Mouse (Mus musculus) gastrocnemius, adult 8-10 months (tissue): ENCODE measurements around the gene Vhl. TPM values are rescaled to one million over a fixed set of nuclear protein-coding genes. Genes with fewer than 3 reads are reported as not detected.

Experiments used
- DNase-seq, 2 experiments: peaks; one replicate each; pipeline ENCODE4 v3.0.0; 2022; ENCODE audit warnings: low spot score in 2 of 2
- total RNA-seq, 4 experiments: library from RNA; stranded (reverse); gene quantifications; 2 replicates each; pipeline ENCODE4 v1.2.4; 2022

The Vhl gene
- total RNA-seq = 1 to 10 TPM; 5.3 to 7.3 (median 6.2) TPM

DNA sequence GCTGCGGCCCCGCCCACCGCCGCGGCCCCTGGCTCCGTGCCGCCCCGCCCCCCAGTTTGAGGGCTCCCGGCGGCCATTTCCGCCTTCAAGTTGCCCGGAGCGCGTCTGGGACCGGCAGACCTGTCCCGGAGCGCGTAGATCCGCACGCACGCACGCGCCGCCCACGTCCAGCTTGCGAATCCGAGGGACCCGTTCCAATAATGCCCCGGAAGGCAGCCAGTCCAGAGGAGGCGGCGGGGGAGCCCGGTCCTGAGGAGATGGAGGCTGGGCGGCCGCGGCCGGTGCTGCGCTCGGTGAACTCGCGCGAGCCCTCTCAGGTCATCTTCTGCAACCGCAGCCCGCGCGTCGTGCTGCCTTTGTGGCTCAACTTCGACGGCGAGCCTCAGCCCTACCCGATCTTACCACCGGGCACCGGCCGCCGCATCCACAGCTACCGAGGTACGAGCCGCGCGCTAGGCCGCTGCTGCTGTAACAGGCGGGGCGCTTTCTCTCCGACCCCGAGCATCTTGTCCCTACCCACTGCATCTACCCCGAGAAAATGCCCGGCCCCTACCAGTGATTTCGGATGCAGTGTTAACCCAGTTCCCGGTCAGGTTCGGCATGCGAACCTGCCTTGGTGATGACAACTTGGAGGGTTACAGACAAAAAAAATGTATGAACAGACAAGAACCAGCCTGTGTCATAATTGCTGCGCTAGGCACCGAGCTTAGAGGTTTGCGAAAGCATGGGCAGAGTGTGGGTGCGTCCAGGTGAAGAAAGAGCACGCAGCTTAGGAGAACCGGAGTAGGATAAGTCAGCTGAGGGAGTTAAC lies at the start of gene Vhl:
Gene Vhl, plus strand, starts transcription at position 19 of the 811 bp plus-strand sequence.
- DNase-seq = peak; percentile 84 to 90

DNA sequence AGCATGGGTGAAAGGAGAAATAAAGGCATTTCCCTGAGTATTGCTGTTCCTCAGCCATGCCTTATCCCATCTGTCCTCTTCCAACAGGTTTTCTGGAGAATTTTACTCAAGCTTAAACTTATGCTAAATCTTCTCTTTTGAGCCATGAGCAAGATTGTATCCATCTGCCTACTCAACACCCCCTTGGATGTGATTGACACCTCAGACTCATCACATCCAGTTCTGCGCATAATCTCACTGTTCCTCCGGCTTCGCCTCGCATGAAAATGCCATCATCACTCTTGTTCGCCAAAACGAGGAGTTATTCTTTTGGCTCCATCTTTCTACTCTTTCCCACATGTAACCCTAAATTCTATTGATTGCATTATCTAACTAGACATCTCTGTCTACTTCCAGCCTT lies 47.7 kb upstream of the Vhl start:
- DNase-seq = no peak

DNA sequence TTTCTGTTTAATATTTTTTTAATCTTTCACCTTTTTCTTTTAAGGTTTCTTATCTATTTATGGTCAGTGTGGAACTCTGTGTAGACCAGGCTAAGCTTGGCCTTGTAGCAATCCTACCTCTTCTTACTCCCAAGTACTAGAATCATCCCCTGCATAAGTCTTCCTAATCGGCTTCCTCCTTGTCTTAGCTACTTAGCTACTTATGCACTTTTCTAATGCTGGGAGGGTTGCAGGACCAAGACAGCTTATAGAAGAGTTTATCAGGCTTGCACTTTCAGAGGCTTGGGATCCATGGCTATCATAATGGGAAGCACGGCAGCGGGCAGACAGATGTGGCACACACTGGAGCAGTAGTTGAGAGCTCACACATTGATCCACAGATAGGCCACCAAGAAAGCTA lies 44.5 kb upstream of the Vhl start:
- DNase-seq = no peak

DNA sequence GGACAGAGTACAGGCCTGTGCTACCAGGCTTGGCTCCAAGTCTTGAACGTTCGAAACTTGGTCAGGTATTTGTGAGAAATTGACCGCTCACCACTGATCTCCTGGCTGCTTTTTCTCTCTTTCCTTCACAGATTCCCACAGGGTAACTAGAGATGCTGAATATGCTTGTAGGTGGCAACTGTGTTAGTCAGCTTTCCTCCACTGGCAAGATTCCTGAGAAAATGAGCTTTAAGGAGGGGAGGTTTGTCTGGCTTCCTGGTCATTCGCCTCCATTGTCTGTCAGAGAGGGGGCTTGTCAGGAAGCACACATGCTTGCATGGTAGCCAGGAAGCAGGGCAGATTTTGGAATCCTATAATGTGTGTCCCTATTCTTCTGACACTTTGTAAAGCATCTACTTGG lies 40.7 kb upstream of the Vhl start:
- no peak for DNase-seq

DNA sequence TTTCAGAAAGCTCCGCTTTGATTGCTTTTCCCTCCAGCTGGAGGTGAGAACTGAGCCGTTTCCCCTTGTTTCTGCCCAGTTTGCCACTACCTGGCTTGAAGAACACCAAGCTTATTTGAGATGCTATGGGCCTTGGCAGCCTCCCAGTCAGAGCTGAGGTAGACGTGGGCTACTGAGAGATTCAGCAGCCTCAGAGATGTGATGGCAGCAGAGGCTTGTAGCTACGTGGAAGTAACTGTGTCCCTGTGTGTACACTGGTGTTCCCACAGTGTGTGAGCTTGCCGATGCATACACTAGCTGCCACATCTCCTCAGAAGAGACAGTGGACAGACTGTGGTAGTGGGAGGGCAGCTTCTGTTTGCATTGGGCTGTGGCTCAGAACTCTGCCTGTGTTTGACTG lies 38.7 kb upstream of the Vhl start:
- DNase-seq = no peak

DNA sequence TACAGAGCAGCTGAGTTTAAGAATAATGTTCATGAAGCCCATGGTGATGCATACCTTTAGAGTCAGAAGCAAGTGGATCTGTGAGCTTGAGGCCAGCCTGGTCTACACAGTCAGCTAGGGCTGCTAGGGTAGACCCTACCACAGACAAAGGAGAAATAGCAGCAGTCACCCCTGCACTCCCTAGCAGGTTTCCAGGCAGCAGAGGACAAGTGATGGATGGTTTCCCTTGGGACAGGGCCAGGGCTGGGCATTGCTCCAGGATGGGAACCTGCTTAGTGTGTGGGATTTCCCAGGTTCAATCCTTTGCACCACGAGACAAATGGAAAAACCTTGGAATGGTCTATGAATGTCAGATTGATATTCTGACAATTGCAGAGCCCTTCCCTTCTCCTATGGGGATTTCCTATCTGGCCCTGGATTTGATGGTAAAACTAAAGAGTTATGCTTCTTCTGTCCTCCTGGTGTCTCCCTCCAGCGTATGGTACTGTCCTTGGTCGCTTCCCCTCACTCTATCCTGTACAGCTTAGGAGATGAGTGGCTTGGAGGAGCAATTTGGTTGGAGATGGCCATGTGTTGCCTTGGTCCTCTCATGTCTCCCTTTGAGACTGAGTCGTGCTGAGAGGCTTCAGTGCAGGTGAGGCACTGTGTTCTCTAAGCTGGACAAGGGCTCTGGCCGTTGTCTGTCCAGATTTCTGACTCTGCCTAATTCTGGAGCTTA lies 37.1 kb upstream of the Vhl start:
- DNase-seq = no peak

DNA sequence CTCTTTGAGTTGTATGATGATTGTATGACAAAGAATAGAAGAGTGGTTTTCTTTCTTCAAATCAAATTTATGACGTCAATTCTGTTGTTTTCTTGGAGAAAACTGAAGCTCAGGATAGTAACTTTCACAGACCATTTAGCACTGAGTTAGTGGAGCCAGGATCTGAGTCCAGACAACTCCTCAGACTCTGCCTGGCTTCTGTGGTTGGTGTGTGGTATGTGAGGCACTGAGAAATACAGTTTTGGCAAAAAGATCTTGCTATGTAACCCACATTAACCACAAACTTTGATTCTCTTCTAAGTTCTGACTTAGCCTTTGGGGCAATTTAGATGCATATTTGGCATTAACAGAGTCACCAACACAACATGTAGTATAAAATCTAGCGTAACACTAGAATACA lies 31.1 kb upstream of the Vhl start:
- no peak for DNase-seq

DNA sequence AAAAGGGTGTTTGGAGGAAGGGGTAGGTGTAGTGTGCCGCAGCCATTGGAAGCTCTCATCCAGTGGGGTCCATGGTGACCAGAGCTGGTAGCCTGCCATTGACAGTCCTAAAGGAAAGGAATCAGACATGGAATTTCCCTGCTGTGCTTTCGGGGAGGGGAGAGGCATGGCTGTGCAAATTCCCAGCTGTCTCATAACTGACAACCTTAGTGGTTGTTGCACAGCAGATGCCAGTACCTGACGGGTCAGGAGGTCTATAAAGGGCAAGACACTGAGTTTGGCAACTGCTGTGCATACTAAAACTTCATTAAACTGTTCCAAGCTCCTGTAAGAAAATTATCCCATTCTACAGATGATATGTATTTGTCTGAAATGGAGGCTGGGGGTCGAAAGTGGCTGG lies 25.8 kb upstream of the Vhl start:
- DNase-seq = no peak

DNA sequence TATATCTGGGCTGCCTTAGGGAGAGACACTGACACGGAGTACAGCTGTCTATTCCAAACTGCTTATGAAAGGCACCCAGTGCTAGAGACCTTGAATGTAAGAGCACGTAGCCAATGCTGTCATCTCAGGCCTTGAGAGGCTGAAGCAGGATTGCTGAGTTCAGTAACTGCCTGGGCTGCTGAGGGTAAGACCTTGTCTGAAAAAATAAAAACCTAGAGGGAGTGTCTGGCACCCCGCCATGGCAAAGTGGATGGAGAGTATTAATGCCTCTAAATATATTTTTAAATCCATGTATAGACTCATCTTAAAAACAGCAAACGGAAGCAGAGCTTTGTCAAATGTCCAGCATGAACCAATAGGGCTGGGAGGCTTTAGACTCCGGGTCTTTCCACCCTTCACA lies 23.9 kb upstream of the Vhl start:
- DNase-seq = no peak

DNA sequence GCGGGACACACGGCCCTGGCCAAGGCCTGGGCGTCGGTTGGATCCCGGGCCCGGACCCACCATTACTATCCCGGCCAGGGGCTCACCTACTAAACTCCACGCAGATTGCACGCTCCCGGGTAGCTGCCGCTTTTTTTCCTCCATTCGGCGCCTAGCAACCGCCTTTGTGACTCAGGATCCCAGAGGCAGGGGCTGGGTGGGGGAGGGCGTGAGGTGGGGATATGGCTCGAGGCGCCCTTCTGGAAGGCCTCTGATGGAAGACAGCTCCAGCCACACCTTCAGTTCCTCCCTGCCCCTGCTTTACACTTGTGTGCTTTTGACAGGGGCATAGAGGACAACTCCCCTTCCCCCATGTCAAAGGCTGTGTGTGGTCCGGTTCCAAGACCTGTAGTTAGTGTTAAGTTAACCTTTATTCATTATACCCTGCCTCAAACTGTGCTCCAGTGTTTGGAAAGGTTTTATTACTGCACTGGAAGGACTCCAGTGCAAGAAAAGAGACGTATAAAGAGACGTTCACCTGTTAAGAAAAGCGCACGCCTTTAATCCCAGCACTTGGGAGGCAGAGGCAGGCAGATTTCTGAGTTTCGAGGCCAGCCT lies 23.1 kb upstream of the Vhl start, which contains the start of gene Fancd2os:
Gene Fancd2os, minus strand, starts transcription at position 173 of the 597 bp plus-strand sequence.
- no peak for DNase-seq

DNA sequence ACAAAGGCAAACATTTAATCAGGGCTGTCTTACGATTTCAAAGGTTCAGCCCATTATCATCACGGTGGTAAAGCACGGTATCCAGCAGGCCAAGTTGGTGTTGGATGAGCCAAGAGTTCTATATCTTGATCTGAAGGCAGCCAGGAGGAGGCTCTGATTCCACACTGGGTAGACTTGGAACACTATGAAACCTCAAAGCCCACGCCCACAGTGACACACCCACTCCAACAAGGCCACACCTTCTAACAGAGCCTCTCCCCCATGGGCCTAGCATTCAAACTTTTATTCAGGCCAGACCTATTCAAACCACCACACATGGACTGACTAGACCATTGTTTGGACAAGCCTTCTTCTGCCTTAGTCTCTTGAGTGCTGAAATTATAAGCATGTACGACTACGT lies 20.9 kb upstream of the Vhl start:
- no peak for DNase-seq

DNA sequence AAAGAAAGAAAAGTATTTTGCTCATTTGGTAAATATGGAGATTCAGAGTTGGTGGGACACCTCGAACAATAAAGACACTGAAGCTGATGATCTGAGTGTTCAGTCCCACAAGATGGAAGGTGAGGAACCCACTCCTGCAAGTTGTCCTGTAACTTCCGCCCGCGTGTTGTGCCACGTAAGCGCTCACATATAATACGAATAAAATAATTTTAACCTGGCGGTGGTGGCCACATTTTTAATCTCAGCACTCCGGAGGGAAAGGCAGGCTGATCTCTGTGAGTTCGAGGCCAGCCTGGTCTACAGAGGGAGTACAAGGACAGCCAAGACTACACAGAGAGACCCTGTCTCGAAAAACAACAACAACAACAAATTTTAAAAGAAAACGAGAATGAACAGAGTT lies 19.8 kb upstream of the Vhl start:
- DNase-seq = no peak

DNA sequence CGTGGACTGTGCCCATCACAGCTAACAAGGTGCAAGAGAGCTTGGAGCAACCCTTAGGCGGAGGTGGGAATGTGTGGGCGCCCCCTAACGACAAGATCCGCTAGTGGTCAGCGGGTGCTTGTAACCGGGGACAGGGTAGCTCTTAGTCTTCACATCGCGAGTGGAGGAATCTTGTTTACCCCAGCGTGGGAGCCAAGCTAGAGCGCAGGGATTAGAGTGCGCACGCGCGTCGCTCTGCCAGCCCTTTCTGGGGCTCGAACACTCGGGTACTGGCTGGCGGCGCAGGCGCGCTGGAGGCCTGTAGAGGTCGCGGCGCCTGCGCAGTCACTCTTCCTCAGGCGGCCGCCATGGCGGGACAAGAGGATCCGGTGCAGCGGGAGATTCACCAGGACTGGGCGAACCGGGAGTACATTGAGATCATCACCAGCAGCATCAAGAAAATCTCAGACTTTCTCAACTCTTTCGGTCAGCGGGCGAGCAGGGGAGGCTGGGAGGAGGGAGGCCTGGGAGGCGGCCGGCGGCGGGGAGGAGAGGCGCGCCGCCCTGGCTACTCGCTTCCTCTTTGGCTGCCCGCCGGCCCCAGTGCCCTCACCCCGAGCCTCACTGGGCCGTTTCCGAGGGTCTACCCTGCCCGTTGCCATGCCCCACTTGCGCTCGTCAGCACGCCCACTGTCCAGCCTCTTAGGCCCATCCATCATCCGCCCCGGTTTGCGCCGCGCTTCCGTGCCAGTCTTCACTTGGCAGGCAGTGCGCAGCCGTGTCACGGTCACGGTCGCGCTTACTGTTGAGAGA lies 19.1 kb upstream of the Vhl start, which contains the start of gene Brk1:
Gene Brk1, plus strand, starts transcription at position 341 of the 792 bp plus-strand sequence.
- peak; percentile 68 to 85 for DNase-seq

DNA sequence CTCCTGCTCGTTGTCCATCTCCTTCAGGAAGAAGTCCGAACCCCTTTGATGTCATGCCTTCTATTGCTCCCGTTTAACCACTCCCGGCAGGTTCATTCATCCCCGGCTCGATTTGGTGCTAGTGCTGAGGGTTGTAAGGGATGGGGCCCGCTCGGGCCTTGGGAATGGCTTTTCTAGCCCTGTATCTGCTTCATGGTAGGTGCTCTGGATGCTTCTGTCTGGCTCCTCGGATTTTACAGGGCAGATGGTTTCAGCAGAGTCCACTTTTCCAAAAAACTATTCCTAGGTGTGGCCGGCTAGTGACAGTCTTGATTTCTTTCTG lies 18.6 kb upstream of the Vhl start:
- DNase-seq = no peak

DNA sequence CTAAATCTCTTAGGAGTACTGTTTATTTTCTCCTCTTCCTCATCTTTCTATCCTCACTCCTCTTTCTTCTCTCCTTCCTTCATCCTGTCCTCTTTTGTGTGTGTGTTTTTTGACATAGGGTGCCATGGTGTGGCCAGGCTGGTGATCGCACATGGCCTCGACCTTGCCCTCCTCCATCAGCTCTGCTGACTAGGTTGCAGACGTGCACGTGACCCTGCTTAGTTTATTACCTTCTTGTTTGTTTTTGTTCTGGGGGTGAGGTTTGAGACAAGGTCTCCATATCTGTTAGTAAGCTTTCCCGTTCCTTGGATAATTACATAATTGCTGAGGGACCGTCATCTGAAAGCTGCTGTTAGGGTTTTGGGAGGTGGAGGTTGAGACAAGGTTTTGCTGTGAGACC lies 14.9 kb upstream of the Vhl start:
- DNase-seq = no peak

DNA sequence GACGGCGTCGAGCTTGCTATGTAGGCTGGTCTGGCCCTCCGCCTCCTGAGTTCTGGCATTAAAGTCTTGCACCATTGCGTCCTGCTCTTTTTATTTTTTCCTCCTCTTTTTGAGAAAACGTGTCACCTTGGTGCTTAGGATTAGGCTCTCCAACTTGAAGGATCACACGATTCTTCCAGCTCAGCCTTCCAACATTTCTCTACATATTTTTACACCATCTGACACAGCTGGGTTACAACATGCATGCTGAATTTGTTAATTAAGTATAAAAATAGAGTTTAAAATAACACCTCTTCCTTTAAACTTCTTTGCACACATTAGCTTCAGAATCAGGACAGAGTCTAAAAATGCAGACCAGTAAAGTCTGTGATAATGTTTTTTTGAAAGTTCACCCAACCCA lies 14.5 kb upstream of the Vhl start:
- no peak for DNase-seq

DNA sequence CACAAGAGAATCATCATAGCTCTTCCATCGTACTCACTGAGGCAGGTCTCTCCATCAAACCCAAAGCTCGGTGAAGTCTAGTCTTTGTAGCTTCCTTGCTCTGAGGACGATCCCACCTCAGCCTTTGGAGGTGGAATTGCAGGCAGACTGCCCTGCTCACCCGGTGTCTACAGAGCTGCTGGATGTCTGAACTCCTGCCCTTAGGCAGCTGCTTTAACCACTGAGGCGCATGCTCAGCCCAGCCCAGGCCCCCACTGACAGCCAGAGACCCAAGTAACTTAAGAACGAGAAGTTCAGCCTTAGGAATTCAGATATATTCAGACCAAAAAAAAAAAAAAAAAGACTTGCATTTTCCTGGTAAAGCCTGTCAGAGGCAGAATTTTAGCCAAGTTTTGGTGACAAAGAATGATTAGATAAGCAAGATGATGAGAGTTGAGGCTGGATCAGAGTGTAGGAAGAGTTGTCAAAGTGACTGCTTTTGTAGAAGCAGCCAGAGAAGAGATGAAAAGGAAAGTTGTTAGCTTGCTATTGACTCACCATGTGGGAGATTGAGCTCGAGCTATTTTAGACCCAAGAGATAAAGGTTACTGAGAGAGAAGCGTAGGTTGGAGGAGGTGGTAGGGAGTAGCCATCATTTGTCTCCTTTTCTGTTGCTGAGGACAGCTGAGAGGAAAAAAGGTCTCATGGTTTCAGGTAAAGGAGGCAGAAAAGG lies 11.3 kb upstream of the Vhl start:
- DNase-seq = no peak

DNA sequence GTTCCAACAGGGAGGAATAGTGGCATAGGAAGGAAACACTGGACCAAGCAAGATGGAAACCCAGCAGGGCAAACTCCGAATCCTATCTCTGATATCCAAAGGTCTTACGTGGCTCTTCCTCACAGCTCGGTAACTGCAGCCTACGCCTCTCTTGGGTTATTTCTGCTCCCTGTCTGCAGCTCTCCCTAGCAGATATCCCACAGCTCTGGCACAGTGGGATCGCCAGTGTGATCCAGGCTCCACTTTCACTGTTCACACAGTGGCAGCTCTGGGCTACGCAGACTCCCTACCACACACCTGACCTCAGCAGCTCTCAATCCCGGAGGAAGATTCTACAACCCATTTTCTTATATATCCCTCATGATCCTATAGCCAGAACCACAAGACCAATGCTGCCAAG lies 9.6 kb upstream of the Vhl start:
- DNase-seq = no peak

DNA sequence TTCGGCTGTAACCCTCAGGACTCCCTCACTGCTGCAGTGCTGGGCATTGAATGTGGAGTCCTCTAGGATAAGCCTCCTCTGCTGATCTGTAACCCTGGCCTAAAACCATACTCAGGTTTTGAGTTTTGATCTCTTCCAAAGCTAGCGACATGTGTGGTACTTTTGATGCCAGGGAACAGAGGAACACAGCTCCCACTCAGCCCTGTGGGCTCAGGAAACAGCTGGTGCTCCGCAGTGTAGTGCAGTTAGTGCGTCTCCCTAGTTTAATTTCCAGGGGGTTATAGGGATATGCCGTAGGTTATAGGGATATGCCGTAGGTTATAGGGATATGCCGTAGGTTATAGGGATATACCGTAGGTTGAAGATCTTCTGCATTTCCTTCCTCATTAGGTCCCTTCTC lies 8.8 kb upstream of the Vhl start:
- no peak for DNase-seq

DNA sequence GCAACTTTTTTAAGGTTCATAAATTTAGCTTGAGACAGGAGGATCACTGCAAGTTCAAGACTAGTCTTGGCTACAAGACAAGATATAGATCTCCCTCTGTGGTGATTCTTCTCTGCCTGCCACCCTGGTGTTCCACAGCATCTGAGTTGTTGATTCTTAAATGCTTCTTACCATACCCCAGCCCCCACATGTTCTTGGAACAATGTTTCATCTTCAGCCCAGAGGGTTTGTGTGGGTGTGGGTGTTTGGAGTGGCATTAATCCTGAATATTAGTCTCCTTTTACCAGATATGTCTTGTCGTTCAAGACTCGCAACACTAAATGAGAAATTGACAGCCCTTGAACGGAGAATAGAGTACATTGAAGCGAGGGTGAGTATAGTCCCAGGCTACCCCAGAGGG lies 8.3 kb upstream of the Vhl start:
- DNase-seq = no peak

DNA sequence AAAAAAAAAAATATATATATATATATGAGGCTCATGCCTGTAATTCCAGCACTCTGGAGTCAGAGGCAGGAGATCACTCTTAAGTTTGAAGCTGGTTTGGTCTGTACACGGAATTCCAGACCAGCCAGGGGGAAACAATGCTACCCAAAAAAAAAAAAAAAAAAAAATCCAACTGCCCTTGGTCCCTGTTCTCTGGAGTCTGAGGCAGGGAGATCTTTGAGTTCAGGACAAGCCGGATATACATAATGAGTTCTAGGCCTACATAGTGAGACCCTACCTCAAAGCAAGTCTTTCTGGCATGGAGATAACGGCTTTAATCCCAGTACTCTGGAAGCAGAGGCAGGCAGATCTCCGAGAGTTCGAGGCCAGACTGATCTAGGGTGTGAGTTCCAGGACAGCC lies 373 bp upstream of the Vhl start:
- no peak for DNase-seq
